Mouse (Mus musculus): ENCODE measurements around the gene Dgkz.

The Dgkz gene

DNA sequence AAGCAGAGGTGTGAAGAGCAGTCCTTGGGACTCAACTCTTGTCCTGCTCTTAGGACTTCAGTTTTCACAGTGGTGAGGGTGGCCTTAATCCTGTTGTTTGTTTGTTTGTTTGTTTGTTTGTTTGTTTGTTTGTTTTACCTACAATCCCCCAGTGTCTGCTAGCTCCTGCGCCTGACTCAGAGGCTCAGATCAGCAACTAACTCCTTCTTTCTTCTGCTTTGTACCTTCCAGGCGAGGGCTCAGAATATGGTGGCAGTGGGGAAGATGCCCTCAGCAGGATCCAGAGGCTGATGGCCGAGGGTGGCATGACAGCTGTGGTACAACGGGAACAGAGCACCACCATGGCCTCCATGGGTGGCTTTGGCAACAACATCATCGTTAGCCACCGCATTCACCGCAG lies 58.6 kb downstream of the Dgkz start:
- no peak for DNase-seq

DNA sequence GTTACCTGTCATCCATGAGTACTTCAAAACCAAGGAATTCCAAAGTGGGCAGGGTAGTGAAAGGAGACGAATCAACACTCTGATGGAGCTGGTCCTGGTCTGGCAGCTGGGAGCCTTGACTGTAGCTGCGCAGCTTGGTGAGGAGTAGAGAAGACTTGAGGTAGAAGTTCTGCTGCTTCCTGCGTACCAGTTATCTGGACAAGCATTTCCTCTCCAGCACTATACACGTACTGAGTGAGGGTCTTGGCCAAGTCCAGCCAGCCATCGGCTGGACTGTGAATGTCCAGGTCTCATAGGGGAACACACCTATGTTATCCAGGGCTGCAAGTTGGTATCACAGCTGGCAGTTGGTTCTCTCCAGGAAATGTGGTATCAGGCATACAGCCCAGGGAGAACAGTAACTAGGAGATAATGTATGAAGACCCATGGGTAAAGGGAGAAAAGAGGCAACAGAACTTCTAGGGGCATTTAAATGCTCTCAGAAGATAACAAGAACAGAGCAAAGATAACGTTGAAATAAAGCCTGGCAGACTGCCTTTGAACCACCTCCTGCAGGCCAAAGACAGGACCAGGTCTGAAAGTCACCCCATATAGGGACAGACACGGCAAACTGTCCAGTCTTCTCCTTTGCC lies 59.2 kb downstream of the Dgkz start:
- no peak for DNase-seq

GRCm38 (mm10) chr2:91913328-91914110 lies 62.1 kb downstream of the Dgkz start:
- DNase-seq, result no peak

GRCm38 (mm10) chr2:91912616-91913015 lies 63.0 kb downstream of the Dgkz start:
- no peak for DNase-seq

DNA sequence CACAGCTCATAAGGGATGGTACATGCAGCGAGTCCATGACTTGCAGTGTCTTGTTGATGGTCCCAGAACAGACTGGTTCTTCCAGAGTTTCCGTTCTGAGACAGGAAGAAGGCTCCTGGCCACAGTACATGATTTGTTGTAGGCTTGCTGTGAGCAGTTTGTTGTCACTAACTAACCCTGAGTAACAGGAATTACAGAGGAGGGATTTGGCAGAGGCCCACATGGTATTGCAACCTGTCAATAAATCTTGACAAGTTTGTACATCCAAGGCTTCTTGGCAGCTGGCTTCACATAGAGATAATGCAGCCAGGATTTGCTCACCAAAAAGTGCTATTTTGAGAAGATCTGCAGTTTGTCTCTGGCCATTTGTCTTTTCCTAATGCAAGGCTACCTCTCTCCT lies 69.5 kb downstream of the Dgkz start:
- no peak for DNase-seq

- peak; percentile 48 to 60 for DNase-seq
These were observed 70.9 kb downstream of the Dgkz start for GRCm38 (mm10) chr2:91904618-91905307.

DNA sequence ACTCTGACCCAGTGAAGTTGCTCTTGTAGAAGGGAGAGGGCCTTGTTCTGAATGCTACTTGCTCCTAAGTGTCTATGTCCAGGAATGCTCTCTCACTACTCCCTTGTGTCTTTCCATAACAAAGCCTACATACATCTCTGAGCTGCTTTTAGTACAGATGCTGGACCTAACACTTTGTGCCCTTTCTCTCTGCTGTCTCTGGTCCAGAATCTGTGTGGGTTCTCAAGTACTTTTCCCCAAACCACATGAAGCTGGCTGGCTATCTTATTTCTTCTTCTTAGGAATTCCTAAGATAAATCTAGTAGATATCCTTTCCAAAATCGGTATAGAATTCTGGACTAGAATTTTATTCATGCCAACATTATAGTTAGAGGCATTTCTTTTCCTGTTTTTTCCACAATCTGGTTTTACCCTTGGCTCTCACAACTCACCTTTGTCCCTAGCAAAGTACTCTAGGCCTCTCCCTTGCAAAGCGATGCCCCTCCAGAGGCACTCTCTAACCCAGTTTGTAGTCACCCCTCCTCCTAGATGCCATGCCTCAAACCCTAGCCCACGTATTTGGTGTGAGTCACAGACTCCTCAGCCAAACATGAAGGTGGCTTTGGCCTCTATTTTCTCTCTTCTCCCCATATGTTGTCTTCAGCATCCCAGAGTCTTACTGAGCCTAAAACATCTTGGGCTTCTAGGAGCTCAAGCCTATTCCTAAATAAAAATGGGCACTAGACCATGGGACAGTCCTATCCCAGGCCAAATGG lies 72.3 kb downstream of the Dgkz start:
- no peak for DNase-seq

DNA sequence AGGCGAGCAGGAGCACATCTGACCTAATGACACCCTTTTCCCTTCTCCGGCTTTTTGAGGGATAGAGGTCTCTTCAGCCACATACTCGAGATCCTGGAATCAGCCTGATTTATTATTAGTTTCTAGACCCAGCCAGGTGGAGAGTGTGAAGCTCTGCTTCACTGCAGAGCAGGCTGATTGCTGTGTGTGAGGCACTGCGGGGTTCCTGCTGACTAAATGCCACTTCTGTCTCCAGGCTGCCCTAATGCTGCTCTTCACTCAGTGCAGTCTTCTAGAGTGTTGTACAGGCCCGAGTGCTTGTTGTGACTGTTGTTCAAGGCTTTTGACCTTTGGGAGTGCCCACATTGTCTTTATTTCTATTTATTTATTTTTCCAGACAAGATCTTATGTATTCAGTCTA lies 73.3 kb downstream of the Dgkz start:
- peak in 1 of 2 experiments; percentile 29 for DNase-seq

DNA sequence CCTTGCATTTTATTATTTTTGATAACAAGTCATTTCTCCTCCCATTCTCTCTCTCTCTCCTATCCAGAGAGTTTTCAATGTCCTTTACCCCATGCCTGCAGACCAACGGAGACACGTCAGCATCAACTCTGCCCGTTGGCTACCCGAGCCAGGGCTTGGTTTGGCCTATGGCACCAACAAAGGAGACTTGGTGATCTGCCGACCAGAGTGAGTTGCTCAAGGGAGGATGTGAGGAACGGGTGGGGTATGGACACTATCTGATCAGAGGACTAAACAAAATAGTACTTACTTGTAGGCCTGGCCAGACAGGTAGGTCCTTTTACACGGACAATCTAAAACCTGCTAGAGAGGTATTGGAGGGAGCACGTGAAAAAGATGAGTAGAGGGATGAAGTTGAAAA lies 75.2 kb downstream of the Dgkz start:
- DNase-seq, result no peak

DNA sequence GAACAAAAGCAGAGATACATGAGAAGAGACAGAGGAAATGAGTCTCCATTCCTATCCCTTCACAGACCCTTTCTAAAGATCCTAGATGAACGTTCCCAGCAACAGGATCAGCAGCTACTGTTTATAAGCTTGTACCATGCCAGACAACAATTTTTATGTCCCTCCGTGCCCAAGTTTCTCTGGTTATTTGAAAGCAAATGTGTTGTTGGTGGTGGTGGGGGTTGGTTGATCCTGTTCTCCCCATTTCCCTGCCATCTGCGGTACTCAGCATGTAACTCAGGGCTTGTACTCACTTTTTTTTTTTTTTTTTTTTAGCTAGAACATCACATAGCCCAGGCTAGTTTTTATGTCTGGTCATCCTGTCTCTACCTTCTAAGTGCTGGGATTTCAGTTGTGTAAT lies 76.5 kb downstream of the Dgkz start:
- DNase-seq, result no peak

GRCm38 (mm10) chr2:91897968-91898367 lies 77.7 kb downstream of the Dgkz start:
- no peak for DNase-seq

- DNase-seq, result no peak
These were observed 80.3 kb downstream of the Dgkz start for GRCm38 (mm10) chr2:91895401-91895800.

- no peak for DNase-seq
These were observed 80.9 kb downstream of the Dgkz start for GRCm38 (mm10) chr2:91894716-91895115.

DNA sequence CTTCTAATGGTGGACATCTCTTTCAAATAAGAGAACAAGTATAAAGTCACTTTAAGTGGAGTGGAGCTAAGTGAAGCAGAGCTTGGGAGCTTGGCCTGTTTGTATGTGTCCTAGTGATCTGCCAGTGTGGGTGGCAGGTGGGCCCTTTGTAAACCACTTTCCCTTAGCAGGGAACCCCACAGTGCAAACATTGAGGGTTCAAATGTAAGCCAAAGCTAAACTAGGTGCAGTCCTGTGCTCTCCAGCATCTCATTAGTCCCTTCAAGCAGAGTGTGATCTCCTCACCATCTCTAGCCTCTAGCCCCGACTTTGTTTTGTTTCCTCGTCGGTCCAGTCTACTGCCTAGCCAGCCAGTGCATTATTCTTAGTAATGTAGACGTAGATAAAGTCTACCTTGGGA lies 91.0 kb downstream of the Dgkz start:
- peak; percentile 15 to 40 for DNase-seq

GRCm38 (mm10) chr2:91883961-91884360 lies 91.7 kb downstream of the Dgkz start:
- DNase-seq, result peak; percentile 68 to 74
